ENCODE assay signal across 17 mouse cellular contexts in genomic region chr4:123602700-123603261, GRCm38 (mm10).
DNase-seq lines count a peak whose midpoint lies in the region; ATAC-seq and TF ChIP-seq lines count a peak whose summit lies in the region.
"Had no signal": no experiment of that assay in that cellular context is flagged by ENCODE, and none has a peak within 500 bp of the region (broad histone marks: within the 10 kb centered on the region; RNA-seq: fewer than 3 reads in every experiment).

No protein-coding gene starts in this region.

- no peak overlapping the region for H3K27ac ChIP-seq in heart, embryonic 12.5 days (ENCODE audit: poor library complexity, severe bottlenecking)
- peak overlapping the region; percentile 67 for H3K27ac ChIP-seq in hindbrain, postnatal 0 days
- H3K27ac ChIP-seq in hindbrain, embryonic 14.5 days, result no peak overlapping the region
- peak overlapping the region; percentile 51 for H3K27ac ChIP-seq in midbrain, postnatal 0 days (ENCODE audit: low read depth, low read length)
- no peak overlapping the region for H3K27ac ChIP-seq in midbrain, embryonic 11.5 days (ENCODE audit: low read depth, low read length)
- H3K27ac ChIP-seq: embryonic facial prominence, embryonic 13.5 days; forebrain, embryonic 12.5 days; heart, adult 2 months had no signal

- H3K9ac ChIP-seq in heart, embryonic 12.5 days, result no peak overlapping the region
- H3K9ac ChIP-seq in hindbrain, postnatal 0 days (replicated peaks; ENCODE audit: low read length), result no peak overlapping the region
- no peak overlapping the region for H3K9ac ChIP-seq in hindbrain, embryonic 14.5 days
- no peak overlapping the region for H3K9ac ChIP-seq in midbrain, postnatal 0 days (replicated peaks; ENCODE audit: low read length, poor library complexity, severe bottlenecking)
- H3K9ac ChIP-seq in midbrain, embryonic 11.5 days (ENCODE audit: low read length), result no peak overlapping the region
- H3K9ac ChIP-seq: embryonic facial prominence, embryonic 13.5 days; forebrain, embryonic 12.5 days had no signal

- WGBS in heart, embryonic 12.5 days, result 81% methylated on average over 2 of the region's 2 CpGs
- WGBS in hindbrain, postnatal 0 days, result 71% methylated on average over 2 of the region's 2 CpGs
- 63% methylated on average over 2 of the region's 2 CpGs for WGBS in hindbrain, embryonic 14.5 days
- 66% methylated on average over 2 of the region's 2 CpGs for WGBS in midbrain, postnatal 0 days
- WGBS in midbrain, embryonic 11.5 days, result 68% methylated on average over 2 of the region's 2 CpGs

- peak; percentile 4 for DNase-seq in heart, adult 11 months
- peak; percentile 38 for DNase-seq in hindbrain, postnatal 0 days (ENCODE audit: low spot score)
- no peak for DNase-seq in hindbrain, embryonic 14.5 days (ENCODE audit: low spot score)
- DNase-seq in midbrain, postnatal 0 days (ENCODE audit: low spot score), result peak; percentile 58
- DNase-seq in midbrain, embryonic 11.5 days (ENCODE audit: low spot score, missing footprints), result no peak
- no peak for DNase-seq in thymus, postnatal 10 days (ENCODE audit: low spot score in 2 of 2)
- DNase-seq: adrenal gland, postnatal 10 days; cerebellum, adult 11 months; cerebellum, adult 9-10 months; cerebellum, postnatal 25 days; gastrocnemius, postnatal 10 days; heart, adult 2 months had no signal

- H3K27me3 ChIP-seq in heart, embryonic 12.5 days (replicated peaks), result no peaks in the 10 kb centered on the region
- H3K27me3 ChIP-seq in hindbrain, postnatal 0 days (ENCODE audit: insufficient read depth, low read length), result no peaks in the 10 kb centered on the region
- no peaks in the 10 kb centered on the region for H3K27me3 ChIP-seq in hindbrain, embryonic 14.5 days (ENCODE audit: control insufficient read depth, insufficient read depth, low read length)
- H3K27me3 ChIP-seq in midbrain, postnatal 0 days (ENCODE audit: insufficient read depth, low read length), result no peaks in the 10 kb centered on the region
- H3K27me3 ChIP-seq in midbrain, embryonic 11.5 days (ENCODE audit: control insufficient read depth, insufficient read depth, low read length), result no peaks in the 10 kb centered on the region
- H3K27me3 ChIP-seq: embryonic facial prominence, embryonic 13.5 days; forebrain, embryonic 12.5 days had no signal

- ATAC-seq in heart, embryonic 12.5 days (ENCODE audit: insufficient number of reproducible peaks, low FRiP score), result no peak
- ATAC-seq in hindbrain, postnatal 0 days, result peak; percentile 85
- no peak for ATAC-seq in hindbrain, embryonic 14.5 days (ENCODE audit: low FRiP score)
- no peak for ATAC-seq in midbrain, postnatal 0 days (ENCODE audit: low FRiP score)
- no peak for ATAC-seq in midbrain, embryonic 11.5 days (ENCODE audit: low FRiP score)
- ATAC-seq: forebrain, embryonic 16.5 days had no signal

- no peak for TF ChIP-seq CTCF in hindbrain, postnatal 0 days (IDR thresholded peaks at IDR 0.05; ENCODE audit: low read depth)
- no peak for TF ChIP-seq CTCF in midbrain, postnatal 0 days (IDR thresholded peaks at IDR 0.05)

- peaks cover 25% of the 10 kb centered on the region for H3K4me1 ChIP-seq in heart, embryonic 12.5 days (replicated peaks)
- H3K4me1 ChIP-seq in hindbrain, postnatal 0 days (ENCODE audit: insufficient read depth, low read length), result no peaks in the 10 kb centered on the region
- H3K4me1 ChIP-seq in hindbrain, embryonic 14.5 days (replicated peaks; ENCODE audit: control insufficient read depth, insufficient read depth, low read length), result peaks cover 8% of the 10 kb centered on the region
- H3K4me1 ChIP-seq in midbrain, postnatal 0 days (ENCODE audit: insufficient read depth, low read length), result no peaks in the 10 kb centered on the region
- 0 out of 2 replicates have a peak, but pooled peaks cover 3% of the 10 kb centered on the region for H3K4me1 ChIP-seq in midbrain, embryonic 11.5 days (ENCODE audit: control insufficient read depth, insufficient read depth, low read length)

- peaks cover 5% of the 10 kb centered on the region; the same call in 1 of the 2 replicates for H3K9me3 ChIP-seq in heart, embryonic 12.5 days (replicated peaks)
- no peaks in the 10 kb centered on the region; the same call in 1 of the 2 replicates for H3K9me3 ChIP-seq in hindbrain, postnatal 0 days (ENCODE audit: low read length)
- H3K9me3 ChIP-seq in hindbrain, embryonic 14.5 days (ENCODE audit: control insufficient read depth, low read length), result no peaks in the 10 kb centered on the region
- no peaks in the 10 kb centered on the region for H3K9me3 ChIP-seq in midbrain, postnatal 0 days (ENCODE audit: low read length)
- peaks cover 4% of the 10 kb centered on the region; the same call in 1 of the 2 replicates for H3K9me3 ChIP-seq in midbrain, embryonic 11.5 days (ENCODE audit: control insufficient read depth, low read length)
- H3K9me3 ChIP-seq: embryonic facial prominence, embryonic 13.5 days had no signal

- peaks cover 6% of the 10 kb centered on the region; the same call in 1 of the 2 replicates for H3K36me3 ChIP-seq in heart, embryonic 12.5 days
- no peaks in the 10 kb centered on the region for H3K36me3 ChIP-seq in hindbrain, postnatal 0 days (ENCODE audit: insufficient read depth, low read length)
- H3K36me3 ChIP-seq in hindbrain, embryonic 14.5 days (replicated peaks; ENCODE audit: control insufficient read depth, insufficient read depth), result no peaks in the 10 kb centered on the region
- no peaks in the 10 kb centered on the region for H3K36me3 ChIP-seq in midbrain, postnatal 0 days (ENCODE audit: insufficient read depth, low read length)
- H3K36me3 ChIP-seq in midbrain, embryonic 11.5 days (ENCODE audit: control insufficient read depth, insufficient read depth, low read length), result no peaks in the 10 kb centered on the region; the same call in 1 of the 2 replicates
- H3K36me3 ChIP-seq: embryonic facial prominence, embryonic 13.5 days had no signal

- H3K4me3 ChIP-seq in heart, embryonic 12.5 days, result no peak overlapping the region
- no peak overlapping the region for H3K4me3 ChIP-seq in hindbrain, postnatal 0 days (ENCODE audit: low read length)
- no peak overlapping the region for H3K4me3 ChIP-seq in hindbrain, embryonic 14.5 days (replicated peaks; ENCODE audit: low read length)
- no peak overlapping the region for H3K4me3 ChIP-seq in midbrain, postnatal 0 days (ENCODE audit: low read depth, low read length)
- H3K4me3 ChIP-seq in midbrain, embryonic 11.5 days (ENCODE audit: low read depth, low read length), result no peak overlapping the region
- H3K4me3 ChIP-seq: embryonic facial prominence, embryonic 13.5 days; forebrain, embryonic 12.5 days; heart, adult 2 months had no signal

- H3K4me2 ChIP-seq in heart, embryonic 12.5 days, result no peak overlapping the region
- no peak overlapping the region for H3K4me2 ChIP-seq in hindbrain, postnatal 0 days (ENCODE audit: low read depth, low read length)
- H3K4me2 ChIP-seq in hindbrain, embryonic 14.5 days (replicated peaks), result no peak overlapping the region
- H3K4me2 ChIP-seq in midbrain, postnatal 0 days (ENCODE audit: low read depth, low read length, poor library complexity, severe bottlenecking), result no peak overlapping the region
- H3K4me2 ChIP-seq in midbrain, embryonic 11.5 days, result no peak overlapping the region
- H3K4me2 ChIP-seq: embryonic facial prominence, embryonic 13.5 days; forebrain, embryonic 12.5 days; heart, embryonic 11.5 days had no signal

Comparison
In these comparisons a context has a peak if more than half of its experiments do, and no peak if none do; other contexts are left out.
1. DNase-seq: peak in heart, adult 11 months (single experiment), hindbrain, postnatal 0 days (single experiment) and midbrain, postnatal 0 days (single experiment); none in hindbrain, embryonic 14.5 days (single experiment), midbrain, embryonic 11.5 days (single experiment) and thymus, postnatal 10 days (0 of 2).
2. H3K27ac ChIP-seq: peak in hindbrain, postnatal 0 days (single experiment) and midbrain, postnatal 0 days (single experiment); none in heart, embryonic 12.5 days (single experiment), hindbrain, embryonic 14.5 days (single experiment) and midbrain, embryonic 11.5 days (single experiment).